Mouse (Mus musculus) spleen, postnatal 0 days (tissue): ENCODE data around the gene Nfe2l1. TPM values are rescaled to one million over a fixed set of nuclear protein-coding genes. Genes with fewer than 3 reads are reported as not detected.

Experiments
- microRNA counts: library from miRNA; unstranded; fragments of <30 nt; microRNA quantifications from one replicate; lab custom pipeline; 2015
- polyA plus RNA-seq: library from polyadenylated mRNA; unstranded; fragments of >200 nt; fragmentation: Nextera tagmentation; extraction: Ambion mirVana; gene quantifications from 2 replicates; pipeline ENCODE4 v1.2.1, GENCODE M21; 2015

Nfe2l1 gene
- 18.3 and 22.8 TPM in 2 replicates for polyA plus RNA-seq

DNA sequence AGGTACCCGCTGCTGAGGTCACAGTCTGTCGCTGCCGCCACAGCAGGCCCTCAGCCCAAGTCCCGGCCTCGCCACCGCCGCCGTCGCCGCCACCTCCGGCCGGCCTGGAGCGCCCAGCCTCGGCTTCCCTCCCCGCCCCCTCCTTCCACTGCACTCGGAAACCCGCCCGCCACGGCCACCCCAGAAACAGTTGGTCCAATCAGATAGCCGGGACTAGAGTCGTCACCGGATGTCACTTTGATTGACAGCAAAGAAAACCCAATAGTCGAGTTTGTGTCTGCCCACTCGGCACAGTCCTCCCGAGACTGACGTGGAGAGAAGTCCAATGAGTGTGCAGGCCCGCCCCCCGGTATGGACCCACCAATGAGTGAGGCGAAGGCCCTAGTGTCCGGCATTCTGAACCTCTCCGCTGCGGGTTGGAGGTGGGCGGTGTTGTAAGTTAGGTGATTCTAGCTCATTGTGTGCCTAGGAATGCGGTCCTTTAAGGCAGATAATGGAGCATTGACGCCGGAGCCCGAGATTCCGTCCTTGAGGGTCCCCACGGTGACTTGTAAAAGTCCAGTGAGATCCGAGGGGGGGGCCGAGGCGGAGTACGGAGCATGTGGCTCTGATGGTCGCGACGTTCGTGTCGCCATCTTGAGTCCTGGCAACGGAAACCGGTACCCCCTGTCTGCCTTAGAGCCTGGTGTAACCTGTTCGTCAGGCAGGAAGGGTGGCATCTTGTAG is at the start of gene Nfe2l1:
Gene Nfe2l1, minus strand, starts transcription at position 156 of the 726 bp plus-strand sequence.

DNA sequence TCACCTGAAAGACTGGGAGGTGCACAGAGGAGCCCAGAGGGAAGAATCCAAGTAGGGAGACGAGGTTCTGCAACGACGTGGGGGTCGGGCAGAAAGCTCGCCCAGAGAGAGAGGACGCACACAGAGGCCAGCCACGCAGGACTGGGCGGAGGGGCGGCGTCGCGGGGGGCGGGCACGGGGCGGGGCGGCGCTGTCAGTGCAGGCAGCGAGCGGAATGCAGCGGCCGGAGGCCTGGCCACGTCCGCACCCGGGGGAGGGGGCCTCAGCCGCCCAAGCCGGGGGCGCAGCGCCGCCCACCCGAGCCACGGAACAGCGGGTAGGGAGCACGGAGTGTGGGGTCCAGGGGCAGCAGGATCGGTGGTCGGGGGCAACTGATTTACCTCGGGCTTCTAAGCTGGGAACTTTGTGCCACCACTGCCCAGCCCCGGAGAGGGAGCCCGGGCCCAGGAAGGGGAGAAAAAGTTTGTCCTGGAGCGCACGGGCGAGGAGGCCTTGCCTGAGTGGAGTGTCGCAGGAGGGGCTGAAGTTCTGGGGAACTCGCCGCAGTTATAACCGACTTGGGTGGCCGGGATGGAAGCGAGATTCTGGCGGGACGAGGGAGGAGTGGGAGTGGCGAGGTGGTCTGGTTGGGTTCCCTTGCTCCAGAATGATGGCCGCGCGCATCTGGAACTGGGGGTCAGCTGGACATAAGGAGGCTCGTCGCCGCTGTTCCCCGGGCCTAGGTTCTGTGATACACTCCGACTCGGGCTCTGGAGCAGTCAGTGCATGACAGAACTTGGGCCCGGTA is 20.1 kb upstream of the Nfe2l1 start, which contains the start of gene Copz2:
Gene Copz2, plus strand, starts transcription at position 190 of the 787 bp plus-strand sequence.

DNA sequence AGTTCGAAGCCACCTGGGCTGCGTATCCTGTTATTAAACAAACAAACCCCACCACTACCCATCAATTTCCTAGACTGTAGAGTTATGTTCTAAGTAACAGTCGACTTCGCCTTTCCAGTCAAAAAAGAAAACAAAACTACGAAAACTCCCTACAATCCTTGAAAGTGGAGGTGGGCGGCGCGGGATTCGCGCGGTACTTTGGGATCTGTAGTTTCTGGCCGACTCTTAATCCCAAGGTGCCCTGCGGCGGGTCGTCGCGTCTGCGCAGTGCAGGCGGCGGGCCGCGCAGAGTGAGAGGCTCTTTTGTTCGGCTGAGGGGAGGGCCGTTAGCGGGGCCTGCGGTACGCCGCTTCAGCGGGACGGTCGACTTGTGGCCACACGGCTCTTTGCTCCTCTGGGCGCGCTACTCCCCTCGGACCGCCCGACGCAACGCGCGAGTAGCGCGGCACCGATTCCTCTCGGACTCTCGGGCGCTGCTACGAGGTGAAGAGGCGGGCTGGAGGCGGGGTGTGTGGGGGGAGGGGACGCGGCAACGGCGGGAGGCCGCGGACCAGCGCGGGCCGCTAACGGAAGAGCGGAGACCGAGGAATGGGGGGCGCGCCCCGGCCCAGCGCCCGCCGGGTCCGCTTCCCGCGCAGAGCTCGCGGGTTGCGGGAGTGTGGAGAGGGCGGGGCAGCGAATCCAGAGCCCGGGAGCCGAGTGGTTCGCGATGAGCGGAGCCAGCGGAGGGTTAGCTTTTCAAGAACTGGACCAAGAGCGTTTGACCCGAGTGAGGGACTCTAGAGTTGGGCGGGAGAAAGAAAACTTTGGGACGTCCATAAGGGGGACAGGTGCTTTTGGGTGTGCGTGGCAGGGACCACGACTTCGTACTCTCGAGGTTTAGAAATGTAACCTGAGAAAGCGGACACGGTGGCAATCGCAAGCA is 40.6 kb downstream of the Nfe2l1 start, which contains the start of gene Cbx1:
Gene Cbx1, plus strand, starts transcription at position 257 of the 925 bp plus-strand sequence.

DNA sequence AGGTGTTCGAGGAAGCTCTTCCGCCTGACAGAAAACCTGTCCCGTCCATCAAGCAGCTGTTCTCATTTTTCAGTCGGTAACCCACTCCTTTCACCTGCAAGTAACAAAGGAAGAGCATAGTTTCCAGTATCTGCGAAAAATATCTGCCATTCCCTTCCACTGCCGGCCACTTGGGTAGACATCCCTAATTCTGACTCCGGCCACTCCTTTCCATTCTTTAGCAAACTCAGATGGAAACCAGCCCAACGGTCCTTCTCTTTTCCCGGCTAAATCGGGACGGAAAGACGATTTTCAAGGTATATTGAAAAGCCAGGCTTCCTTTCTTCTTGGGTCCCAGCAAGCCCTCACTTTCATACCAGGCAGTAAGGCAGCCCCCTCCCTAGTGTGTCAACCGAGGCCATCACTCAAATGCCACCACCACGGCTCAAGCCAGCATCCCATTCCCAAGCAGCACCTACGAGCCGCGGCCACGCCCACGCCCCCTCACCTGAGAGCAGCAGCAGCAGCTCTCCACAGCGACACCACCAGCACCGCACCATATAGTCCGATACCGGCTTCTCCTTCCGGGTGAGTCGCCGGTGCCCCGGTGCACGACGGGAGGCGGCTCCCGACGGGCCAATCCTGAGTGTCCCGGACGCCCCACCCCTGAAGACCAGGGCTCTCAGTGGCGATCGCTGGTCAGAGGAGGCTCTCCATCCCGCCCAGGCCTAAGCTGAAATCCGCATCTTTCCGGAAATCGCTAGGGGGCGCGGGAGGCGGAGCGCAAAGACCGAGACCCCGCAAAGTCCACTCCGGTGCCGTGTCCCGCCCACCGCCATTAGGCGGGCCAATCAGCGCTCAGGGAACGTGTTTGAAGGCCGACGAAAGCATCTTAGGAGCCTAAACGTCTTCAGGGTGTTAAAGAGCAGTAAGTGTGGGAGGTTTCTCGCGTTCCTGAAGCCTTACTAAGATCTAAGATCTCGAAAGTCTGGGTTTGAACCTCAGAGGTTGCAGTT is 52.5 kb downstream of the Nfe2l1 start, which contains the start of gene Snx11:
Gene Snx11, minus strand, starts transcription at position 592 of the 995 bp plus-strand sequence.

MicroRNAs encoded within 50 kb of the gene (microRNA counts, 519-probe panel; counts per million panel counts)
- microRNA mmu-miR-152 (lab: Ali Mortazavi, UCI), result 7,737 counts per million, percentile 74 among the panel's probes with 10 or more counts

Other genes starting within 250 kb of the Nfe2l1 start
- 12.6 and 14.4 TPM in 2 replicates for gene Snx11, start 52.4 kb downstream of the Nfe2l1 start, polyA plus RNA-seq
- 48.6 and 50.7 TPM in 2 replicates for gene Cbx1, start 40.8 kb downstream of the Nfe2l1 start, polyA plus RNA-seq
- 33.8 and 42.6 TPM in 2 replicates for gene Copz2, start 19.9 kb upstream of the Nfe2l1 start, polyA plus RNA-seq
- gene Cdk5rap3, start 86.5 kb upstream of the Nfe2l1 start, polyA plus RNA-seq, result 44.2 and 45.6 TPM in 2 replicates
- 3.2 and 4.4 TPM in 2 replicates for gene Prr15l, start 98.1 kb upstream of the Nfe2l1 start, polyA plus RNA-seq
- gene Pnpo, start 114.0 kb upstream of the Nfe2l1 start, polyA plus RNA-seq, result 410 and 492 TPM in 2 replicates
- 14.4 and 14.5 TPM in 2 replicates for gene Sp2, start 153.0 kb upstream of the Nfe2l1 start, polyA plus RNA-seq
- 0.11 TPM in 1 of 2 replicates, not detected in the other for gene Sp6, start 183.4 kb upstream of the Nfe2l1 start, polyA plus RNA-seq
- 6.8 and 8.7 TPM in 2 replicates for gene Scrn2, start 200.0 kb upstream of the Nfe2l1 start, polyA plus RNA-seq
- gene Lrrc46, start 211.4 kb upstream of the Nfe2l1 start, polyA plus RNA-seq, result 0.41 TPM in 2 replicates
- gene Mrpl10, start 211.6 kb upstream of the Nfe2l1 start, polyA plus RNA-seq, result 41.0 and 45.8 TPM in 2 replicates
- 4.7 and 7.1 TPM in 2 replicates for gene Osbpl7, start 220.7 kb upstream of the Nfe2l1 start, polyA plus RNA-seq